ENCODE assay signal across 20 mouse cellular contexts in the genomic region with DNA sequence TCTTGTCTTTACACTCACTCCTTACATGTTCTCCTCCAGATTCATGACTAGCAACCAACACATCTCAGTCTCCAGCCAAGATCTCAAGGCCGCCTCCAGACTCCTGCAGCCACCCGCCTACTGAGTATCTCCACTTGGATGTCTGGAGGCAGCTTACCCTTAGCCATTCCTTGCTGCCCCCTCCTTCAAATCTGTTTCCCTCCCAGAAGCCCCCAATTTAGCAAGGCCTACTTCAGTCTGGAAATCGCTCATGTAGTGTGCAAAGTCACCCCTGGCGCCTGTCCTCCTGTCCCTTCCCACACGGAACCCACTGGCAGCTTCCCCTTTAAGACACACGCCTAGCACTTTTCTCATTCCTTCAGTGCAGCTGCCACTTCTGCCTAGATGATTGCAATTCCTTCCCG.
DNase-seq lines count a peak whose midpoint lies in the region; ATAC-seq and TF ChIP-seq lines count a peak whose summit lies in the region.
"Had no signal": no experiment of that assay in that cellular context is flagged by ENCODE, and none has a peak within 500 bp of the region (broad histone marks: within the 10 kb centered on the region; RNA-seq: fewer than 3 reads in every experiment).

No protein-coding gene starts in this region.

- H3K4me1 ChIP-seq in kidney, postnatal 0 days (replicated peaks; ENCODE audit: insufficient read depth, low read length) = no peaks in the 10 kb centered on the region
- no peaks in the 10 kb centered on the region for H3K4me1 ChIP-seq in intestine, embryonic 16.5 days (ENCODE audit: control insufficient read depth, insufficient read depth, low read length)
- no peaks in the 10 kb centered on the region for H3K4me1 ChIP-seq in forebrain, embryonic 13.5 days
- H3K4me1 ChIP-seq: embryonic facial prominence, embryonic 15.5 days; liver, embryonic 15.5 days; neural tube, embryonic 13.5 days had no signal

- no peaks in the 10 kb centered on the region for H3K36me3 ChIP-seq in kidney, postnatal 0 days (ENCODE audit: insufficient read depth, low read length)
- no peaks in the 10 kb centered on the region for H3K36me3 ChIP-seq in intestine, embryonic 16.5 days (ENCODE audit: control insufficient read depth, insufficient read depth, low read length)
- no peaks in the 10 kb centered on the region for H3K36me3 ChIP-seq in forebrain, embryonic 13.5 days (ENCODE audit: poor library complexity, severe bottlenecking)
- H3K36me3 ChIP-seq: embryonic facial prominence, embryonic 15.5 days; forebrain, embryonic 10.5 days; hindbrain, embryonic 10.5 days; liver, embryonic 15.5 days; neural tube, embryonic 13.5 days had no signal

- no peak overlapping the region for H3K9ac ChIP-seq in kidney, postnatal 0 days (ENCODE audit: low read depth, low read length)
- H3K9ac ChIP-seq in intestine, embryonic 16.5 days (ENCODE audit: low read depth, low read length) = no peak overlapping the region
- H3K9ac ChIP-seq in forebrain, embryonic 13.5 days = no peak overlapping the region
- H3K9ac ChIP-seq: embryonic facial prominence, embryonic 15.5 days; liver, embryonic 15.5 days; neural tube, embryonic 13.5 days had no signal

- no peaks in the 10 kb centered on the region for H3K9me3 ChIP-seq in kidney, postnatal 0 days (replicated peaks; ENCODE audit: low read length)
- no peaks in the 10 kb centered on the region for H3K9me3 ChIP-seq in intestine, embryonic 16.5 days (ENCODE audit: control insufficient read depth, low read length)
- H3K9me3 ChIP-seq in forebrain, embryonic 13.5 days (replicated peaks) = no peaks in the 10 kb centered on the region
- H3K9me3 ChIP-seq: embryonic facial prominence, embryonic 15.5 days; forebrain, embryonic 10.5 days; hindbrain, embryonic 10.5 days; liver, embryonic 15.5 days; neural tube, embryonic 13.5 days had no signal

- H3K4me2 ChIP-seq in kidney, postnatal 0 days (ENCODE audit: low read length) = no peak overlapping the region
- no peak overlapping the region for H3K4me2 ChIP-seq in intestine, embryonic 16.5 days (ENCODE audit: low read depth, low read length)
- H3K4me2 ChIP-seq in forebrain, embryonic 13.5 days = no peak overlapping the region
- H3K4me2 ChIP-seq: embryonic facial prominence, embryonic 15.5 days; liver, embryonic 15.5 days; neural tube, embryonic 13.5 days had no signal

- H3K4me3 ChIP-seq in kidney, postnatal 0 days (replicated peaks; ENCODE audit: low read depth, low read length) = no peak overlapping the region
- H3K4me3 ChIP-seq in intestine, embryonic 16.5 days (ENCODE audit: low read length) = no peak overlapping the region
- H3K4me3 ChIP-seq in forebrain, embryonic 13.5 days = no peak overlapping the region
- H3K4me3 ChIP-seq: embryonic facial prominence, embryonic 15.5 days; forebrain, embryonic 10.5 days; heart, adult 2 months; hindbrain, embryonic 10.5 days; liver, embryonic 15.5 days; neural tube, embryonic 13.5 days had no signal

- ATAC-seq in kidney, postnatal 0 days (replicated peaks; ENCODE audit: low FRiP score, low read depth) = no peak; the same call in 1 of the 2 replicates
- peak; percentile 96 for ATAC-seq in frontal cortex, adult (ENCODE audit: low TSS enrichment)
- ATAC-seq in intestine, embryonic 16.5 days = no peak
- no peak for ATAC-seq in CD4-positive, CD25-positive, alpha-beta regulatory T cell, adult 4 months
- no peak for ATAC-seq in forebrain, embryonic 13.5 days
- ATAC-seq: activated CD4-positive, CD25-positive, alpha-beta regulatory T cell, adult 4 months had no signal

- no peak overlapping the region for H3K27ac ChIP-seq in kidney, postnatal 0 days
- no peak overlapping the region for H3K27ac ChIP-seq in intestine, embryonic 16.5 days (ENCODE audit: low read length)
- no peak overlapping the region for H3K27ac ChIP-seq in forebrain, embryonic 13.5 days
- H3K27ac ChIP-seq: embryonic facial prominence, embryonic 15.5 days; forebrain, embryonic 10.5 days; heart, adult 2 months; hindbrain, embryonic 10.5 days; liver, embryonic 15.5 days; neural tube, embryonic 13.5 days had no signal

- DNase-seq in kidney, postnatal 0 days (ENCODE audit: low spot score) = peak; percentile 19
- DNase-seq in kidney, postnatal 14 days = no peak
- DNase-seq in left cerebral cortex, adult 8-10 months (ENCODE audit: low spot score in 2 of 2) = peak; percentile 18 to 84
- DNase-seq in right cerebral cortex, postnatal 10 days (ENCODE audit: low spot score in 2 of 2) = peak; percentile 35 to 48
- DNase-seq: adrenal gland, postnatal 14 days; B cell, adult 2 months; cerebellum, postnatal 14 days; embryo, embryonic 11 days; heart, adult 2 months; lung, postnatal 14 days had no signal

- WGBS in kidney, postnatal 0 days = 66% methylated on average over 7 of the region's 7 CpGs
- WGBS in intestine, embryonic 16.5 days = 69% methylated on average over 7 of the region's 7 CpGs
- WGBS in forebrain, embryonic 13.5 days = 72% methylated on average over 7 of the region's 7 CpGs

- TF ChIP-seq CTCF in kidney, postnatal 0 days (IDR thresholded peaks at IDR 0.05; ENCODE audit: low read depth) = no peak

- H3K27me3 ChIP-seq in kidney, postnatal 0 days (ENCODE audit: insufficient read depth, low read length) = no peaks in the 10 kb centered on the region
- H3K27me3 ChIP-seq in intestine, embryonic 16.5 days (replicated peaks; ENCODE audit: control insufficient read depth, insufficient read depth, low read length) = no peaks in the 10 kb centered on the region
- H3K27me3 ChIP-seq in forebrain, embryonic 13.5 days = no peaks in the 10 kb centered on the region
- H3K27me3 ChIP-seq: embryonic facial prominence, embryonic 15.5 days; liver, embryonic 15.5 days; neural tube, embryonic 13.5 days had no signal
